Mouse (Mus musculus) E14TG2a.4 (cell line): ENCODE data around the gene Cacng3.

Experiments used
- H3K27me3 ChIP-seq: 2 replicates; pipeline ENCODE4 v1.6.1; 2014; ENCODE audit warnings: low read length, control low read depth; ENCODE audit not compliant: insufficient read depth
- H3K36me3 ChIP-seq: 2 replicates; pipeline ENCODE4 v1.6.1; 2014; ENCODE audit warnings: low read length, control low read depth; ENCODE audit not compliant: insufficient read depth
- H3K4me1 ChIP-seq: replicated peaks from 2 replicates; pipeline ENCODE4 v1.6.1; 2014; ENCODE audit warnings: low read depth, low read length, control low read depth
- H3K4me3 ChIP-seq: replicated peaks from 2 replicates; pipeline ENCODE4 v1.5.1; 2014; ENCODE audit warnings: mild to moderate bottlenecking, low read length
- H3K9me3 ChIP-seq: 2 replicates; pipeline ENCODE4 v1.6.1; 2014; ENCODE audit warnings: low read length, control low read depth
- CTCF ChIP-seq: conservative IDR thresholded peaks from 2 replicates; pipeline ENCODE4 v1.5.1; 2014; ENCODE audit warnings: low read length
- NANOG ChIP-seq: IDR thresholded peaks from 2 replicates; pipeline ENCODE4 v1.6.1; 2014; ENCODE audit warnings: borderline replicate concordance, low read length, mixed read lengths
- POU5F1 ChIP-seq: IDR thresholded peaks from 2 replicates; pipeline ENCODE4 v1.6.1; 2014; ENCODE audit warnings: low read length, borderline replicate concordance

Gene Cacng3

GRCm38 (mm10) chr7:122789929-122790328 is 119.6 kb downstream of the Cacng3 start:
- no peaks in the 10 kb centered on the region for H3K36me3 ChIP-seq
- TF ChIP-seq POU5F1 (no peak), CTCF (no peak), NANOG (no peak)
- no peak overlapping the region for H3K4me3 ChIP-seq
- 0 out of 2 replicates have a peak, but pooled peaks cover 3% of the 10 kb centered on the region for H3K9me3 ChIP-seq
- H3K4me1 ChIP-seq, result peaks cover 3% of the 10 kb centered on the region
- H3K27me3 ChIP-seq, result peaks cover 3% of the 10 kb centered on the region; the same call in 1 of the 2 replicates

- H3K4me3 ChIP-seq, result no peak overlapping the region
- H3K36me3 ChIP-seq, result no peaks in the 10 kb centered on the region
- peaks cover 3% of the 10 kb centered on the region; the same call in 1 of the 2 replicates for H3K27me3 ChIP-seq
- 0 out of 2 replicates have a peak, but pooled peaks cover 10% of the 10 kb centered on the region for H3K9me3 ChIP-seq
- peaks cover 3% of the 10 kb centered on the region; the same call in 1 of the 2 replicates for H3K4me1 ChIP-seq
- TF ChIP-seq NANOG (no peak), CTCF (no peak), POU5F1 (no peak)
Measured at GRCm38 (mm10) chr7:122793655-122794346, 123.5 kb downstream of the Cacng3 start.

- Histone ChIP-seq H3K4me1 (peaks cover 3% of the 10 kb centered on the region; the same call in 1 of the 2 replicates), H3K27me3 (no peaks in the 10 kb centered on the region), H3K9me3 (0 out of 2 replicates have a peak, but pooled peaks cover 8% of the 10 kb centered on the region), H3K4me3 (no peak overlapping the region), H3K36me3 (no peaks in the 10 kb centered on the region)
- TF ChIP-seq NANOG (no peak), POU5F1 (no peak), CTCF (no peak)
Measured at GRCm38 (mm10) chr7:122795140-122795539, 124.8 kb downstream of the Cacng3 start.

- H3K4me3 ChIP-seq, result no peak overlapping the region
- H3K4me1 ChIP-seq, result no peaks in the 10 kb centered on the region
- 0 out of 2 replicates have a peak, but pooled peaks cover 8% of the 10 kb centered on the region for H3K9me3 ChIP-seq
- TF ChIP-seq POU5F1 (no peak), NANOG (no peak)
- H3K27me3 ChIP-seq, result no peaks in the 10 kb centered on the region; the same call in 1 of the 2 replicates
- no peaks in the 10 kb centered on the region for H3K36me3 ChIP-seq
Measured at GRCm38 (mm10) chr7:122800821-122801220, 130.5 kb downstream of the Cacng3 start.

GRCm38 (mm10) chr7:122803839-122804496 is 133.7 kb downstream of the Cacng3 start:
- TF ChIP-seq CTCF, result no peak
- TF ChIP-seq POU5F1, result no peak
- TF ChIP-seq NANOG, result no peak

GRCm38 (mm10) chr7:122806531-122806930 is 136.2 kb downstream of the Cacng3 start:
- H3K9me3 ChIP-seq, result no peaks in the 10 kb centered on the region
- no peak for TF ChIP-seq NANOG
- no peak for TF ChIP-seq CTCF
- TF ChIP-seq POU5F1, result no peak

More at GRCm38 (mm10) chr7:122803839-122804496, 133.7 kb downstream of the Cacng3 start:
- H3K9me3 ChIP-seq, result no peaks in the 10 kb centered on the region
- no peaks in the 10 kb centered on the region for H3K36me3 ChIP-seq
- no peaks in the 10 kb centered on the region for H3K4me1 ChIP-seq
- no peak overlapping the region for H3K4me3 ChIP-seq
- H3K27me3 ChIP-seq, result no peaks in the 10 kb centered on the region; the same call in 1 of the 2 replicates

GRCm38 (mm10) chr7:122813724-122814123 is 143.4 kb downstream of the Cacng3 start:
- H3K9me3 ChIP-seq, result no peaks in the 10 kb centered on the region
- H3K4me3 ChIP-seq, result no peak overlapping the region
- peaks cover 9% of the 10 kb centered on the region for H3K4me1 ChIP-seq
- no peak for TF ChIP-seq CTCF
- TF ChIP-seq NANOG, result no peak
- no peak for TF ChIP-seq POU5F1
- no peaks in the 10 kb centered on the region for H3K27me3 ChIP-seq
- no peaks in the 10 kb centered on the region for H3K36me3 ChIP-seq

More at GRCm38 (mm10) chr7:122806531-122806930, 136.2 kb downstream of the Cacng3 start:
- Histone ChIP-seq H3K36me3 (no peaks in the 10 kb centered on the region), H3K4me1 (no peaks in the 10 kb centered on the region), H3K27me3 (no peaks in the 10 kb centered on the region; the same call in 1 of the 2 replicates), H3K4me3 (no peak overlapping the region)

- Histone ChIP-seq H3K36me3 (no peaks in the 10 kb centered on the region), H3K9me3 (no peaks in the 10 kb centered on the region)
- TF ChIP-seq POU5F1, result no peak
- no peak for TF ChIP-seq NANOG
- TF ChIP-seq CTCF, result no peak
Measured at GRCm38 (mm10) chr7:122817565-122817964, 147.3 kb downstream of the Cacng3 start.

More at GRCm38 (mm10) chr7:122817565-122817964, 147.3 kb downstream of the Cacng3 start:
- Histone ChIP-seq H3K27me3 (no peaks in the 10 kb centered on the region), H3K4me1 (peaks cover 28% of the 10 kb centered on the region), H3K4me3 (no peak overlapping the region)
